Mouse (Mus musculus) heart, embryonic 14.5 days (tissue): Measurements from ENCODE around the gene Mapk7. TPM values are rescaled to one million over a fixed set of nuclear protein-coding genes. Genes with fewer than 3 reads are reported as not detected.

Experiments
- ATAC-seq: fragments of 200-750 bp; cut with Nextera tagmentation; 2 replicates; pipeline ENCODE4 v1.8.0; 2017; ENCODE audit warnings: low read depth, moderate TSS enrichment; ENCODE audit not compliant: insufficient number of reproducible peaks, insufficient read depth, low FRiP score
- H3K27ac ChIP-seq, 2 experiments: fragments of 200-500 bp in 1 of 2; fragments of 300-500 bp in 1 of 2; sonication (generic) in 1 of 2; replicated peaks in 1 of 2; 2 replicates each; pipeline ENCODE4 v1.5.1; 2012 to 2014; ENCODE audit warnings: low read depth in 2 of 2, low read length in 2 of 2, control low read depth in 1 of 2, mild to moderate bottlenecking in 1 of 2, mixed read lengths in 1 of 2; ENCODE audit not compliant: control insufficient read depth in 1 of 2, insufficient read depth in 1 of 2
- H3K27me3 ChIP-seq: fragments of 300-500 bp; sonication (generic); 2 replicates; pipeline ENCODE4 v1.6.1; 2014; ENCODE audit warnings: mild to moderate bottlenecking, low read length, control low read depth; ENCODE audit not compliant: control insufficient read depth, insufficient read depth
- H3K36me3 ChIP-seq: fragments of 300-500 bp; sonication (generic); 2 replicates; pipeline ENCODE4 v1.6.1; 2014; ENCODE audit warnings: mild to moderate bottlenecking, control low read depth, low read length, mixed read lengths; ENCODE audit not compliant: control insufficient read depth, insufficient read depth
- H3K4me1 ChIP-seq, 2 experiments: fragments of 200-500 bp in 1 of 2; fragments of 300-500 bp in 1 of 2; sonication (generic) in 1 of 2; 2 replicates each; pipeline ENCODE4 v1.6.1; 2012 to 2014; ENCODE audit warnings: low read length in 2 of 2, control low read depth in 1 of 2, mixed read lengths in 1 of 2; ENCODE audit not compliant: control insufficient read depth in 2 of 2, insufficient read depth in 2 of 2
- H3K4me2 ChIP-seq: fragments of 300-500 bp; sonication (generic); 2 replicates; pipeline ENCODE4 v1.6.1; 2014; ENCODE audit warnings: mild to moderate bottlenecking, low read length
- H3K4me3 ChIP-seq, 2 experiments: fragments of 200-500 bp in 1 of 2; fragments of 300-500 bp in 1 of 2; sonication (generic) in 1 of 2; 2 replicates each; pipeline ENCODE4 v1.5.1; 2012 to 2014; ENCODE audit warnings: low read length in 2 of 2, mild to moderate bottlenecking in 2 of 2, control low read depth in 1 of 2, low read depth in 1 of 2, moderate library complexity in 1 of 2; ENCODE audit not compliant: control insufficient read depth in 1 of 2, insufficient read depth in 1 of 2
- H3K9ac ChIP-seq: fragments of 300-500 bp; sonication (generic); 2 replicates; pipeline ENCODE4 v1.6.1; 2014; ENCODE audit warnings: mild to moderate bottlenecking, low read length
- H3K9me3 ChIP-seq: fragments of 300-500 bp; sonication (generic); 2 replicates; pipeline ENCODE4 v1.6.1; 2016; ENCODE audit warnings: low read length, control low read depth; ENCODE audit not compliant: control insufficient read depth
- WGBS: fragments of 180-500 bp; shearing (Covaris S2); extraction: QIAGEN DNeasy Blood & Tissue Kit; methylation state at CpG from one replicate; pipeline ENCODE4 v1.1.7; 2014; 5-methylcytosine and 5-hydroxymethylcytosine counted together
- polyA plus RNA-seq: library from polyadenylated mRNA; unstranded; fragments of >200 nt; fragmentation: Nextera tagmentation; extraction: Ambion mirVana; gene quantifications from 2 replicates; pipeline ENCODE4 v1.2.1, GENCODE M21; 2014

Gene Mapk7
- polyA plus RNA-seq, 1 experiment from 2014 or later, result 23.2 TPM

DNA sequence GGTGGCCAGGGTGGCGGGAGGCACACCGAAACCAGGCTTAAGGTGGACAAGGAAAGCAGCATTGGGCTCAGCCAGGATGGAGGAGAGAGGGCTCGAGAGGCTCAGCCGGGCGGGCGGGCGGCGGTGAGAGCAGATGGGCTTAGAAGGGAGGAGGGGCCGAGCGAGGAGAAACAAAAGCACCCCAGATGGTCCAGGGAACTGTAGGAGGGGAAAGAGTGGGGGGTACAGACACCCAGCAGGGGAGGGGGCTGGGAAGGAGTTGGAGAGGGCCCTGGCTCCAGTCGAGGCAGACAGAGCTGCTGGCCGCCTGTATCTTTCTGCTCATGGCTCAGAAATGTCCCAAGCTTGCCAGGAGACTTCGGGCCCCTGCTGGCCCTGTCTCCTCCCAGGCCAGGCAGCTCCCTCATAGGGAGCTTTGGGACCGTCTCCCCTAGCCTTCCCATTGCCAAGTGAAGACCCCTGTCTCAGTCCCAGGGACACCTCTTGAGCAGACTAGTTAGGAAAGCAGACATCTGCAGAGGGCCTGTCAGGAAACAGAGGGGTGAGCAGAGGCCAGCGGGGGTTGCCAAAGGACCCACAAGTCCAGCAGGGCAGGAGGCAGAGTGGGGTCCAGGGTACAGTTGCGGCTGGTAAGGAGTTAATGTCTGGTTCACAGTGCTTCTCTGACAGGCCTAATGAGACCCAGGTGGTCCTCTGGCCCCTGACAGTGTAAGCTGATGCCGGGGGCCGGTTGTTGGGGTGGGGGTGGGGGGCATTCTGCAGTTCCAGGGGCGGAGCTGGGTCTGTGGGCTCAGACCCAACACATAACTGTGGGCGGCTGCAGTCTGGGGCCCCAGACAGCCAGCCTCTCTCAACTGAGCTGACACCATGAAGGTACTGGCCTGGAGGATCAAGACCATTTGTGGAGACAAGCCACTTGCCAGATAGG, 9.3 kb downstream of the Mapk7 start, which contains the start of gene Mfap4:
Gene Mfap4 (plus strand): TSS at position 819 of the 928 bp plus-strand sequence.
- peaks cover 22% of the 10 kb centered on the region for H3K36me3 ChIP-seq
- no peaks in the 10 kb centered on the region for H3K9me3 ChIP-seq
- ATAC-seq, result peak; percentile 60
- H3K27ac ChIP-seq, result peak within 1 kb of the TSS; percentile 86 to 94
- WGBS, result 26% methylated on average over 20 of the region's 20 CpGs
- H3K27me3 ChIP-seq, result no peaks in the 10 kb centered on the region
- H3K4me3 ChIP-seq, result peak within 1 kb of the TSS; percentile 34 to 44
- H3K4me1 ChIP-seq, result peaks cover 25 to 26% of the 10 kb centered on the region in 2 experiments; a peak in 3 of 4 replicates
- peak within 1 kb of the TSS; percentile 74 for H3K9ac ChIP-seq
- peak within 1 kb of the TSS; percentile 56 for H3K4me2 ChIP-seq

DNA sequence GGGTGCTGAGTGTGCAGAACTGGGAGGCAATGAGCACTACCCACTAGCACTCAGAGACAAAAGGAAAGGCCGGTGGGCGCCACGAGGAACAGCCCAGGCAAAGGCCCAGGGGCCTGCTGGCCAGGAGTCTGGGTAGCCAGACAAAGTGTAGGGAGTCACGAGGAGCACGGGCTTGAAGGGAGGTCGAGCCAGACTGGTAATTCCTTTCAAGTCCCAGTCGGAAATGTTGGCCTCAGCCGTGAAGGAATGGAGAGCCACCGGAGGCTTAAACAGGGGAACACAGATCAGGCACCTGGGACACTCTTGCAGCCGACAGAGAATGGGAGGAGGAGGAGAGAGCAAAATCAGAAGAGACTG, 10.0 kb downstream of the Mapk7 start:
- H3K9ac ChIP-seq, result peak overlapping the region; percentile 58
- no peaks in the 10 kb centered on the region for H3K27me3 ChIP-seq
- WGBS, result 31% methylated on average over 10 of the region's 10 CpGs
- H3K4me3 ChIP-seq, result no peak overlapping the region
- H3K4me1 ChIP-seq, result peaks cover 25 to 26% of the 10 kb centered on the region in 2 experiments; a peak in 3 of 4 replicates
- peak overlapping the region; percentile 86 to 94 for H3K27ac ChIP-seq
- no peaks in the 10 kb centered on the region for H3K9me3 ChIP-seq
- peak overlapping the region; percentile 56 for H3K4me2 ChIP-seq
- H3K36me3 ChIP-seq, result peaks cover 16% of the 10 kb centered on the region
- no peak for ATAC-seq

DNA sequence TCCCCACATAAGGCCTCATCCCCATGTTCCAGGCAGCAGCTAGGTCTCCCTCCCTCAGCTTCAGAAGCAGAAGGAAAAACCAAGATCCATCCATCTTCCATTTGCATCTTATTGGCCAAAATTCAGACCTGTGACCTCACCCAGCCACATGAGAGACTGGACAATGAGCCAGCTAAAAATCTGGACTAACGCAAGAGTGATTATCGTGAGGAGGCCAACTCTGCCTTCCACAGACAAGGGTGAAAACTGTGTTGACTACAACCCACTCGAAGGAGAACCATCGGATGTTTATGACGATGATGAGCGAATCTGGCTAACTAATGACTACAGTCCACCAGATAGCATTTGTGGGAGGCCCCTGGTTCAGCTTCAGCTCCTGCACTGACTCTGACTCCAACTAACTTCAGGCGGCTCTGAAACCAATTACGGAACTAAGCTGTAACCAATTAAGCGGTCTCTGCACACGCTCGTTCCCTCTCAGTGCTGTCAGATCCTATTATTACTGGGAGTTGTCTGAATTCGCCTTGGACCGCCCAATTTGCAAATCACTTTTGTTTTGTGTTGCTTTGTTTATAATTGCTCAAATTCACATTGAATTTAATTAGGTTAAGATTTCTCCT, 10.9 kb downstream of the Mapk7 start:
- no peak overlapping the region for H3K4me3 ChIP-seq
- no peaks in the 10 kb centered on the region for H3K9me3 ChIP-seq
- no peak for ATAC-seq
- H3K4me1 ChIP-seq, result peaks cover 25% of the 10 kb centered on the region in 2 experiments; a peak in 3 of 4 replicates
- H3K4me2 ChIP-seq, result no peak overlapping the region
- H3K36me3 ChIP-seq, result peaks cover 7% of the 10 kb centered on the region
- no peaks in the 10 kb centered on the region for H3K27me3 ChIP-seq
- peak overlapping the region in 1 of 2 experiments; percentile 11; a peak in 1 of 4 replicates for H3K27ac ChIP-seq
- 95% methylated on average over 13 of the region's 13 CpGs for WGBS
- no peak overlapping the region for H3K9ac ChIP-seq

DNA sequence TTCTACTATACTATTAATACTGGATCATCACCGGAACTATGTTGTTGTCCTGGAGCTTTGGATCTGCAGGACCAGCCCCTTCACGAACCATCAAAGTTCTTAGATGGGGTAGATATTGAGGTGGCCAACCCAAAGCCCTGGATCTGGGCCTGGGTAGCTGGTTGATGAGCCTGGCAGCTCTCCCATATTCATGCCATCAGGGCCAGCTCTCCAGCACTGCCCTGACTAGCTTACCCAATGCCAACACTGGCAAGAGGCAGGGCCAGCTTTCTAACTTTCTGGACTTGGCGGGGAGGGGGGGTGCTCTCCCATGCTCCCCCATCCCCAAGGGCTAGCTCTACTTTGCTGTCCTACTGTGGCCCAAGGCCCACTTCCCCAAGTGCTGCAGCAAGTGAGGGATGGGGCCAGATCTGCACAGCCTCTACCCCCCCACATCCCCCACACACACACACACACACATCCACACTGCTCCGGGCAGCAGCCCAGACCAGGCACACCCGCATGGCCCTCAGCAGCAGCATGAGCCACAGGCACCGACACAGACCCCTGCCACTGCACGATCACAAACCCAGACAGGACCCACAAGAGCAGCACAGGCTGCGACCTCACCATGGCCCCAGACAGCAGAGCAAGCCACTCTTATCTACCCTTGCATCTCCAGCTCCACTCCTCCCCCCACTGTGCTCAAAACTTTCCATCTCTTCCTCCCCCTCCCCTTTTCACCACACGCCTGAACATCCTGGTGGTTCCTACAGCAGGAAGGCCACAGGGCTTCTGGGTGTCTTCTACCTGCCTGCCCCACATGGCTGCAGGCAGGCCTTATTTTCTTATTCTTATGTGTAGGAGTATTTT, 12.7 kb downstream of the Mapk7 start:
- Histone ChIP-seq H3K4me2 (no peak overlapping the region), H3K9me3 (no peaks in the 10 kb centered on the region), H3K27ac (no peak overlapping the region), H3K36me3 (no peaks in the 10 kb centered on the region), H3K4me3 (no peak overlapping the region), H3K27me3 (no peaks in the 10 kb centered on the region), H3K4me1 (peaks cover 8 to 18% of the 10 kb centered on the region in 2 experiments; a peak in 2 of 4 replicates), H3K9ac (no peak overlapping the region)
- 59% methylated on average over 9 of the region's 9 CpGs for WGBS
- no peak for ATAC-seq

DNA sequence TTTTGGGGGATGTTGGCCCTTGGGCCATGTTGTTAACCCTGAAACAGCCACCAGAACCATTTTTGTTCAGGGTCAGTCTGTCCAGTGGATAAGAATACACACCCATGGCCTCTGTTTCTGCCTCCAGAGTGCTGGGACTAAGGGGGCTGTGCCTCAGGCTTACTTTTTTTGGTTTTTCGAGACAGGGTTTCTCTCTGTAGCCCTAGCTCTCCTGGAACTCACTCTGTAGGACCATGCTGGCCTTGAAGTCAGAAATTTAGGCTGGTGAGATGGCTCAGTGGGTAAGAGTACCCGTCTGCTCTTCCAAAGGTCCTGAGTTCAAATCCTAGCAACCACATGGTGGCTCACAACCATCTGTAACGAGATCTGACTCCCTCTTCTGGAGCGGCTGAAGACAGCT, 15.4 kb downstream of the Mapk7 start:
- no peak overlapping the region for H3K4me3 ChIP-seq
- no peaks in the 10 kb centered on the region; a peak in 1 of 4 replicates for H3K4me1 ChIP-seq
- no peaks in the 10 kb centered on the region for H3K36me3 ChIP-seq
- H3K4me2 ChIP-seq, result no peak overlapping the region
- no peak for ATAC-seq
- no peak overlapping the region for H3K9ac ChIP-seq
- 82% methylated on average over 4 of the region's 4 CpGs for WGBS
- no peaks in the 10 kb centered on the region for H3K27me3 ChIP-seq
- no peaks in the 10 kb centered on the region for H3K9me3 ChIP-seq
- H3K27ac ChIP-seq, result no peak overlapping the region

DNA sequence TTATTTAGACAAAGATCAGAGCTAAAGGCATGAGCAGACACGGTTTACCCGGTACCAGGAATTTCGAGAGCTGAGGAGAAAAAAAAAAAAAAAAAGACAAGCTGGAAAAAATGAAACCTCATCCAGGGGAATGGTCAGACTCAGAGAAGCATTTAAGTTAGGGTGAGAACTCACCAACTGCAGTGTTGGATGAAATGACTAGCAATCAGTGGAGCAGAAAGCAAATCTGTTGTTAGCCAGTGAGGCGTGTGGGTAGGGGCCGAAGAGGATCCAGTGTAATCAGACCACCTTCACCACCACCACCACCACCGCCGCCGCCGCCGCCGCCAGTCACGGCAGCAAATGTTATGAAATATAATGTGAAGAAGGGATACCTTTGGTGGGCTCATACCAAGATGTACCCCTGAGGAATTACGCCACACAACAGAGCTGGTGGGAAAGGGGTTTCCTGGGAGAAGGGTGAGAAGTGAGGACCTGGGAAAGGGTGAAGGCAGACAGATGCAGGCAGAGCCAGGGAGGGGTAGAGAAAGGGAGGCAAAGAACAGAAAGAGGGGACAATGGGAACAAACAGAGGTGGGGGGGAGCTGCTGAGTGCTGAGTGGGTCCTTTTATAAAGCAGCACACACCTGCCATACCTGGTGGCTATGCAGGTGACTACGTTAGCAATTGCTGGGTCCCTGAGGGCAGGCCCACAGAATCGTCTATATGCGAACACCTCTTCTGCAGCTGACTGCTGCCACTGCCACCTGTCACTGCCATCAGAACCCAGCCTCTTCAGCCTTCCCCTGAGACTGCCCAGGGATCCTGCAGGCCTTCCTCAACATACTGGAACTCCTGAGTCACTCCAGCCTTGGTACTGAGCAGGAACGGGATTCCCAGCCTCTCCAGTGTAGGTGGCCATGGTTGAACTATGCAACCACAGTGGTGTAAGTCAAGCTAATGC, 16.4 kb downstream of the Mapk7 start:
- ATAC-seq, result no peak

More for the DNA sequence above, 16.4 kb downstream of the Mapk7 start:
- Histone ChIP-seq H3K9ac (no peak overlapping the region), H3K4me2 (no peak overlapping the region), H3K4me1 (no peaks in the 10 kb centered on the region; a peak in 1 of 4 replicates), H3K27ac (no peak overlapping the region), H3K9me3 (no peaks in the 10 kb centered on the region), H3K36me3 (no peaks in the 10 kb centered on the region), H3K27me3 (no peaks in the 10 kb centered on the region), H3K4me3 (no peak overlapping the region)
- 71% methylated on average over 17 of the region's 17 CpGs for WGBS
